Mouse (Mus musculus): Measurements from ENCODE around the gene 1700016C15Rik.

GRCm38 (mm10) chr1:177702481-177703146 is 27.0 kb upstream of the 1700016C15Rik start:
- TF ChIP-seq CTCF (IDR thresholded peaks at IDR 0.05; ENCODE audit: control insufficient read depth, insufficient read depth, low read length) (peak; percentile 75), POLR2A (IDR thresholded peaks at IDR 0.05; ENCODE audit: borderline replicate concordance, control insufficient read depth, low read depth, low read length) (no peak)
